Mouse (Mus musculus): ENCODE measurements around the gene Rptor.
A peak's percentile ranks its signal among the peaks of the same experiment; 100 is the strongest.

Rptor gene

DNA sequence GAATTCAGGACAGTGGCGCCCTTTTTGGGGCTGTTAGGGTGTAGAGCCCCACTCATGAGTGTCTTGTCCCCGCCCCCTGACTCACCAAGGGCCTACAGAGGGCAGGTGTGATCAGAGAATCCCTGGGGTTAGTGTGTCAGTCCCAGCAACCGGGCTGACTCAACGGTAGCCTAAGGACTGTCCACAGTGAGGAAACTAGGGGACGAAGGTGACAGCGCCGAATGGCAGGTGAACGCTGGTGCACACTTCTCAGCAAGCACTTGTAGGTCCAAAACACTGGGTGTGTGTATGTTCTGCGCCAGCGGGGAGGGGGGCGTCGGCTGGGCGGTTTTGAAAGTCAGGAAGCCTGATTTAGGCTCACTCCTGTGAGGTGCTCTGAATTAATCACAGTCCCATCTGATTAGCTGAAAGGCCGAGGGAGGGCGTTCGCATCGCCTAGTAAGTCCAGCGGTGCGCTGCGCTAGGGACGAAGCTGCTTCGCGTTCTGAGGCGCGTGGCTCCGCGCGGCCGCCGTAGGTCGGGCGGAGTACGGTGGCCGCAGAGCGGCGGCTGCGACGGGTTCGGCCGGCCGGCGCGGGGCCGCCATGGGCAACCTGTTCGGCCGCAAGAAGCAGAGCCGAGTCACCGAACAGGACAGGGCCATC, 310.7 kb downstream of the Rptor start, which contains the start of gene Chmp6:
Chmp6 (plus strand) TSS at position 151 of the 644 bp plus-strand sequence.
- H3K36me3 ChIP-seq (ENCODE audit: control insufficient read depth, insufficient read depth, low read length, poor library complexity, severe bottlenecking) = peaks cover 6% of the 10 kb centered on the region
- DNase-seq (ENCODE audit: low read depth, low spot score) = peak; percentile 87
- H3K27me3 ChIP-seq (ENCODE audit: control insufficient read depth, insufficient read depth, low read length, poor library complexity, severe bottlenecking) = no peaks in the 10 kb centered on the region

DNA sequence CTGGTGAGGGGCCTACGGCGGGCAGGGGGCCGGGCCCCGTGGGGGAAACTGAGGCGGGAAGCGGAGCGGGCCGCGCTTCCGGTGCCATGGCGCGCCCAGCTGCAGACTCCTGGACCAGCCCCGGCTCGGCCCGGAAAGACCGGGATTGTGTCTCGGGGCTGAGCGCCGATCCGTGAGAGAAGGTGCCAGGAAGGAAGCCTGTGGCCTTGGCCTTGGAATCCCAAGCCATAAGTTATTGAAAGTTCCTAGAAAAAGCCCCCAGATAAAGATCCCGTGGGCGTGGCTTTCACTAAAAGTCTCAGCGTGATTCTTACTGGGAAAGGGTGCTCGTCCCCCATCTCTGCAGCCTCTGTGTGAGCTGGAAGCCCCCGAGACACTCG, 311.2 kb downstream of the Rptor start:
- Histone ChIP-seq H3K27me3 (ENCODE audit: control insufficient read depth, insufficient read depth, low read length, poor library complexity, severe bottlenecking) (no peaks in the 10 kb centered on the region), H3K36me3 (ENCODE audit: control insufficient read depth, insufficient read depth, low read length, poor library complexity, severe bottlenecking) (peaks cover 9% of the 10 kb centered on the region)
- no peak for DNase-seq (ENCODE audit: low read depth, low spot score)

DNA sequence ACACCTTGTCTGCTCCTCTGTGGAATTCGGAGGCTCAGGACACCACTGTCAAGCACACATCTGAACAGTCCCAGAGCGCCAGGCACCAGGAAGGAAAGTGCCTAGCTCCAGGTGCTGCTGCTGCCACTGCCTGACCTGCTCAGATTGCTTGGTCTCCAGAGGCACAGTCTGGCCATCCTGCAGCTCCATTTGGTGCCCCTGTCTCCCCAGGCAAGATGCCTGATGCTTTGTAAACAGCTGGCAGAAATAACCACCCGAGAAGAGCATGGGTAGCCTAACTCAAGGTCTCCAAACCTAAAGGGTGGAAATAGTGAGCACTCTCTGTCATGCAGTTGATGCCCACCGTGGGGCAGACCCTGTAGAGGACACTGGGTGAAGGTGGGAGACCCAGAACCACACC, 311.7 kb downstream of the Rptor start:
- no peak for DNase-seq (ENCODE audit: low read depth, low spot score)
- Histone ChIP-seq H3K27me3 (ENCODE audit: control insufficient read depth, insufficient read depth, low read length, poor library complexity, severe bottlenecking) (no peaks in the 10 kb centered on the region), H3K36me3 (ENCODE audit: control insufficient read depth, insufficient read depth, low read length, poor library complexity, severe bottlenecking) (peaks cover 11% of the 10 kb centered on the region)

DNA sequence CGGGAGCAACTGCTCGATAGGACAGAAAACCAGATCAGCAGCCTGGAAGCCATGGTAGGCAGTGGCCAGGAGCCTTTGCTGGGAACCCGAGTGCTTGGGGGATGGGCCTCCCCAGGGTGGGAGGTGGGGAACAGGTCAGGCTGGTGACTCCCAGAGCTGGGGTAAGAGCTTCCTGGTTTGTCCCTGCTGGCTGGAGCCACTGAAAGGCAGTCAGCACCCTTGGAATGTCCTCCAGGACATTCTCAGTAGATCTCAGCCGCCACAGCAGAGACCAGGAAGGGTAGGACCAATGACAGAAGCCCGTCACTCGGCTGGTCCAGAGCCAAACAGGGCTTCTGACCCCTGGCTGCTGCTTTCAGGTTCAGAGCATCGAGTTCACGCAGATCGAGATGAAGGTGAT, 313.0 kb downstream of the Rptor start:
- H3K36me3 ChIP-seq (ENCODE audit: control insufficient read depth, insufficient read depth, low read length, poor library complexity, severe bottlenecking) = peaks cover 11% of the 10 kb centered on the region
- DNase-seq (ENCODE audit: low read depth, low spot score) = no peak
- no peaks in the 10 kb centered on the region for H3K27me3 ChIP-seq (ENCODE audit: control insufficient read depth, insufficient read depth, low read length, poor library complexity, severe bottlenecking)

DNA sequence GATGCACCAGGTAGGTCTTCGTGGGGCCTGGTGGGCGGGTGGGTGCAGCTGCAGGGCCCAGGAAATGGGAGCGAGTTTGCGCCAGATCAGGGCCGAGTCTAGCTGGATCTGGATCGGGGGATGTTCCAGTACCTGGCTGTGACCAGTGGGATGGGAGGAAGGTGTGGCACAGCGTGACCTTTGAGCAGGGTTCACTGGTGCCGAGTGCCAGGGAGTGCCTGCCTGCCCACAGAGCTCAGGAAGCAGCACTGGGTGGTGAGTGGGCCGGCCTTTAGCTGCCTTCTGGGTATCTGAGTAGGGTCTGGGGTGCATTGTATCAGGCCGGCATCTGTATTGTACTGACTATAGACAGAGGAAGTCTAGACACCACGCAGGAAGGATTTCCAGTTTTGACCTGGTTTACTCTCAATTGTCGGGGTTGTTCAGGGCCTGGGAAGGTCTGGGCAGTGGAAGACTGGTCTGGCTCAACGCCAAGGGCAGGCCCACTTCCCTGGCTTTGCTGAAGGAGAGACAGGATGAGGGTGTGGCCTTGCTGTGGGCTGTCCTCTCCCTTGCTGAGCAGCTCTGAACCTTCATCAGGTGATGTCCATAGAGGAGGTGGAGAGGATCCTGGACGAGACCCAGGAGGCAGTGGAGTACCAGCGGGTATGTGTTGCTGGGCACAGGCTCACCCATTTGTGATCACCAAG, 313.5 kb downstream of the Rptor start:
- no peaks in the 10 kb centered on the region for H3K27me3 ChIP-seq (ENCODE audit: control insufficient read depth, insufficient read depth, low read length, poor library complexity, severe bottlenecking)
- H3K36me3 ChIP-seq (ENCODE audit: control insufficient read depth, insufficient read depth, low read length, poor library complexity, severe bottlenecking) = peaks cover 11% of the 10 kb centered on the region
- no peak for DNase-seq (ENCODE audit: low read depth, low spot score)

DNA sequence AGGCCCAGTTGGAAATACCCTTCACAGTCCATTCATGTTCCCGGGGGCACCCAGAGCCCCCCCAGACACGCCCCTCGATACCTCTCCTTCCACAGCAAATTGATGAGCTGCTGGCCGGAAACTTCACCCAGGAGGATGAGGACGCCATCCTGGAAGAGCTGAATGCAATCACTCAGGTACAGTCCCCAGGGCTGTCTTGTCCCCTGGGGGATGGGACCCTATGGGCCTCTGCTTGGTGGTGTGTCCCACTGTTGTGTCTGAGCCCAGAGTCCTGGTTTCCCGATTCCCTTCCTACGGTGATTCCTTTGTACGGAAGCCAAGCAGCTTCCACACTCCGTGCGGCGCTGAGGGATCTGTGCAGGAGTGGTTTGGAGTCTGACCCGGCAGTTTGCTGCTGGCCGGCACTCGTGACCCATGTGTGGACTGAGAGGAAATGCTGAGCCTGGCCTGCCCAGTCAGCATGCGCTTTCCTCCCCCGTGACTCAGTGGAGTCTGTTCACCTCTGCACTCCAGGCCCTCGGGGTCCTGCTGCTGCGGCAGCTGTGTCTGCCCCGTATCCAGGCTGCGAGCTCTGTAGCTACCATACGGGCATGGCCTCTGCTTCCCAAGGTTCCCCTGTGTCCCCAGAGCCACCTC, 314.2 kb downstream of the Rptor start:
- Histone ChIP-seq H3K36me3 (ENCODE audit: control insufficient read depth, insufficient read depth, low read length, poor library complexity, severe bottlenecking) (peaks cover 11% of the 10 kb centered on the region), H3K27me3 (ENCODE audit: control insufficient read depth, insufficient read depth, low read length, poor library complexity, severe bottlenecking) (no peaks in the 10 kb centered on the region)
- DNase-seq (ENCODE audit: low read depth, low spot score) = no peak

DNA sequence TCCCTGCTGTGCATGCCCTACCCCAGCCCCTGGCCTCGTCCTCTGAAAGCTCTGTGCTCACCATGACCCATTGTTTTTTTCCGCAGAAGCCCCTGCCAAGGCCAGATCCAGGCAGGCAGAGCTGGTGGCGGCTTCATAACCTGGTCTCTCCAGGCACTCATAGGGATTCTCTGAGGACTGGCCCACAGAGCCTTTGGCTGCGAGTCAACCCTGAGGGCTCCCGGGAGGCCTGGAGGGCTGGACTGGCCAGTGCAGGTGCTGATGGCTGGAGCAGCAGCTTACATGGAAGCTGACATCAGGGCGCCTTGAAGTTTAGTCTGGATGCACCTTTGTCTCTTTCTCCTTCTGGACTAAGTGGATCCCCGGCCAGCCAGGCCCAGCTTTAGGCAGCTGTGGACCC, 315.8 kb downstream of the Rptor start:
- no peak for DNase-seq (ENCODE audit: low read depth, low spot score)
- Histone ChIP-seq H3K27me3 (ENCODE audit: control insufficient read depth, insufficient read depth, low read length, poor library complexity, severe bottlenecking) (no peaks in the 10 kb centered on the region), H3K36me3 (ENCODE audit: control insufficient read depth, insufficient read depth, low read length, poor library complexity, severe bottlenecking) (peaks cover 11% of the 10 kb centered on the region)

DNA sequence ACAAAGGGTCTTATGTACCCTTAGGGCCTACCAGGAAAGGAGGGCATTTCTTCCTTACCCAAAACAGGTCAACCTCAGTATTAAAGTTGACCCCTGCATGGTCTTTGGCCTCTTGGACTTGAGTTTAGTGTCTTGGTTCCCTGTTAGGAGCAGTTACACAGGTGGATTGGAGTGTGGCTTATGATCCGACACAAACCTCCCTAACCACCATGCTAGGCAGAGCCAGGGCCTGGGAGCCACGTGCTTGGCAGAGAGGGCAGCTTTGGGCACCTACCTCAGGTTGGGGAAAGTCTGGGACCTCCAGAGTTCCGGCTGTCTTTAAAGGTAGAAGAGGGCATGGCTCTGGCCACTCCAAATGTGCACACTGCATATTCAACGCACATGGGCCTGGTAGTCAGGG, 316.7 kb downstream of the Rptor start:
- Histone ChIP-seq H3K36me3 (ENCODE audit: control insufficient read depth, insufficient read depth, low read length, poor library complexity, severe bottlenecking) (peaks cover 11% of the 10 kb centered on the region), H3K27me3 (ENCODE audit: control insufficient read depth, insufficient read depth, low read length, poor library complexity, severe bottlenecking) (no peaks in the 10 kb centered on the region)
- no peak for DNase-seq (ENCODE audit: low read depth, low spot score)

DNA sequence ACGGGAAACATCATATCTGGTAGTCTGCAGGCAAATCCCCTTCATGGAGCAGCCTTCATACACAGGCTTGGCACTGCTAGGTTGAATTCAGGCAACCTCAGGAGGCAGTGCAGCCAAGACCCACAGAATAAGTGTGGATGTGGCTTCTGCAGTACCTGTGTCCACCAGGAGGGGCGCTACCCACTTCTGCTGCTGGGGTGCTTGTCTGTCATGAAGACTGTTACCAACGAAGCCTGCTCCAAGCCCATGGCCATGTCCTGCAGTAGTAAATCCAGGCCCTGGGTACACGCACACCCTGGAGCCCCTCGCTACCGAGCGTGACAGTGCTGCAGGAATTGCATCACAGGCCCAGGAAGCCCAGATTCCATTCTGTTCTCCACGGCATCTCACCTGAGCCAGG, 317.2 kb downstream of the Rptor start:
- peaks cover 11% of the 10 kb centered on the region for H3K36me3 ChIP-seq (ENCODE audit: control insufficient read depth, insufficient read depth, low read length, poor library complexity, severe bottlenecking)
- H3K27me3 ChIP-seq (ENCODE audit: control insufficient read depth, insufficient read depth, low read length, poor library complexity, severe bottlenecking) = no peaks in the 10 kb centered on the region
- peak; percentile 80 for DNase-seq (ENCODE audit: low read depth, low spot score)

DNA sequence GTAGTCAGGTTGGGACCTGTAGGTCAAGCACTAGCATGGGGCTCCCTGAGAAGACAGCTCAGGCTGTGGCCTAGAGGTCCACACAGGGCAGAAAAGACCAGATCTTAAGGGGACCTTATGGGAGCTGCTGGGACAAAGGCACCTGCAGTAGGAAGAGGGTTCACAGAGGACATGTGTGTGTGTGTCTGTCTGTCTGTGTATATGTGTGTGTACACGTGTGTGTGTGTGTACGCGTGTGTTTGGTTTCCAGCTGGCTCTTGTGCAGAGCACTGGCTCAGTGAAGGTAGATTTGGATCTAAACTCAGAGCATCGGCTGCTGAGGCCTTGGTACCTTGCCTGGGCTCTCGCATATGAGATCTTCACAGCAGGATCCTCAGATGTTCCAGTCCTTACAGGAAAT, 318.0 kb downstream of the Rptor start:
- Histone ChIP-seq H3K36me3 (ENCODE audit: control insufficient read depth, insufficient read depth, low read length, poor library complexity, severe bottlenecking) (peaks cover 11% of the 10 kb centered on the region), H3K27me3 (ENCODE audit: control insufficient read depth, insufficient read depth, low read length, poor library complexity, severe bottlenecking) (no peaks in the 10 kb centered on the region)
- DNase-seq (ENCODE audit: low read depth, low spot score) = no peak

DNA sequence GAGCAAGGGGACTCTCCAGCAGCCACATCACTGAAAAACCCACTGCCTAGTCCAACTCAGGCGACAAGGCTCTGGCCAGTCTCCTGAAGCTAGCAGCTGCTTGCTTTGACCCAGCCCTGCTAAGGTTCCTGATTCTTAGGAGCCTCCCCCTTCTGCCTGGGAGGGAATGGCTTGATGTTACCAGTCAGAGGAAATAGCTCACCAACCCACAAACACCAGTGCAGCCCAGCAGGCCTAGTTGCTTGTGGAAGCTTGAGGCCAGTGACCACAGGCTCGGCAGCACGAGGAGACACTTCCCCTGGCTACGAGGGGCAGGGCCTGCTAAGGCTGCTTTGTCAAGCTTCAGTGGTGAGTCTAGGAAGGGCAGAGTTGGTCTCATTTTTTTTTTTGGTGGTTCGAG, 322.5 kb downstream of the Rptor start:
- no peaks in the 10 kb centered on the region for H3K27me3 ChIP-seq (ENCODE audit: control insufficient read depth, insufficient read depth, low read length, poor library complexity, severe bottlenecking)
- DNase-seq (ENCODE audit: low read depth, low spot score) = no peak
- no peaks in the 10 kb centered on the region for H3K36me3 ChIP-seq (ENCODE audit: control insufficient read depth, insufficient read depth, low read length, poor library complexity, severe bottlenecking)

DNA sequence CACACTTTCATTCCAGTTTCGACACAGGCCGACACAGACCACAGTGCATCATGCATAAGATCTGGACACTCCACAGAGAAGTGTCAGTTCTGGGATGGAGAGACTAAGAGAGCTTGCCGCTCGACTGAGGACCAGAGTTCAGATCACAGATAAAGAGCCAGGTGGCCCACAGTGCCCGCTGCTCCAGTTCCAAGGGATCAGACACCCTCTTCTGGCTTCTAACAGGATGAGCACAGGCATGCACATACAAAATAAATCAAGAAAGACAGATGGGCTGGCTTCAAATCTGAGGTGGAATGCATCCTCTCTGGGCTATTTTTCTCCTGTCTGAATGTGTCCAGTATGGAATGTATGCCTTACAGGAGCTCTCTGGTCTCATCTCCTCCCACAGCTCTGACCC, 324.1 kb downstream of the Rptor start:
- DNase-seq (ENCODE audit: low read depth, low spot score) = no peak
- H3K27me3 ChIP-seq (ENCODE audit: control insufficient read depth, insufficient read depth, low read length, poor library complexity, severe bottlenecking) = no peaks in the 10 kb centered on the region
- no peaks in the 10 kb centered on the region for H3K36me3 ChIP-seq (ENCODE audit: control insufficient read depth, insufficient read depth, low read length, poor library complexity, severe bottlenecking)

DNA sequence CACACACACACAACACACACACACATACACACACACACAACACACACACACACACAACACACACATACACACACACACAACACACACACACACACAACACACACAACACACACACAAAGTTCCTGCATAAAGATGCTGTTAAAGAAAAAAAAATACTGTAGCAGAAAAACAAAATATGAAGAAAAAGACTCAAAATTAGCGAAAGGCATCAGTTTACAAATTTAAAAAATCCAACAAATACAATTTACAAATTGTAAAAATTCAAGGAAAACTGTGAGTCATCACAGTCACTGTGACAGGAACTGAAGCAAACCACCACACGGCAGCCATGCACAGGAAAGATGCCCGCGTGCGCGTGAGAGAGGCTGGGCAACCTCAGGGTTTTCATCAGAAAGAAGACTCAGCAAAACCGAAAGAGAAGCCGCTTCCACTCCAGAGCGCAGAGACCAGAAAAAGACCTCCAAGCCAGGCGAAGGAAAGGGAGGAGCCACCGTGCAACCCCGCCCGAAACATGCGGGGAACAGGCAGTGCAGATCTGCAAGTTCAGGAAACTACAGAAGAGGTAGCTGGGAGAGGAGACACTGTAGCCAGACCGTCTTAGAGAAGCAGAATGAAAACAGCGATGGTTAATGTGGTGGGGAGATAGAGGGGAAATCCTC, 325.4 kb downstream of the Rptor start:
- no peaks in the 10 kb centered on the region for H3K27me3 ChIP-seq (ENCODE audit: control insufficient read depth, insufficient read depth, low read length, poor library complexity, severe bottlenecking)
- H3K36me3 ChIP-seq (ENCODE audit: control insufficient read depth, insufficient read depth, low read length, poor library complexity, severe bottlenecking) = no peaks in the 10 kb centered on the region
- peak; percentile 69 for DNase-seq (ENCODE audit: low read depth, low spot score)

DNA sequence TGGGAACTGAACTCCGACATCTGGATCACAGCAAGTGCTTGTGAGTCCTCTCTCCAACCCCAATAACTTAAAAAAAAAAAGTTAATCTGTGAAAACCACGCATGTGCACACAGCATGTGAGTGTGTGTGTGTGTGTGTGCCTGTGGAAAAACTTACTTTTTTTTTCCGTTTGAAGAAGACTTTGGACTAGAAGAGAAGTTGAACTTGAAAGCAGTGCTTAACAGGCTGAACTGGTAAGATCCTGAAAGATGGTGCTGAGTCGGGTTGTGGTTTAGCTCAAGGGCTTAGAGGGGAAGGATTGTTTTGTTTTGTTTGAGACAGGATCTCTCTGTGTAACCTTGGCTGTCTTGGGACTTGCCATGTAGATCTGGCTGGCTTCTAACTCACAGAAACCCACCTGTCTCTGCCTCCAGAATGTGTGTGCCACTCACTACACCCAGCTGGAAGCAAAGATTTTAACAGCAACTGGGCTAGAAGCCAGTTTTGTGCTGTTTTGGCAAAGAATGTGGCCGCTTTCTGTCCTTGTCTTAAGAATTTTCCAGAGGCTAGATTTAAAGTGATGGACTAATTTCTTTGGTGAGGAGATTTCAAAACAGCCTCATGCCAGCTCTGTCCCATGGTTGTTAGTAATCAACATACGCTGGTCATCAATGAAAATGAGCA, 327.0 kb downstream of the Rptor start:
- no peaks in the 10 kb centered on the region for H3K27me3 ChIP-seq (ENCODE audit: control insufficient read depth, insufficient read depth, low read length, poor library complexity, severe bottlenecking)
- peak; percentile 23 for DNase-seq (ENCODE audit: low read depth, low spot score)
- no peaks in the 10 kb centered on the region for H3K36me3 ChIP-seq (ENCODE audit: control insufficient read depth, insufficient read depth, low read length, poor library complexity, severe bottlenecking)

DNA sequence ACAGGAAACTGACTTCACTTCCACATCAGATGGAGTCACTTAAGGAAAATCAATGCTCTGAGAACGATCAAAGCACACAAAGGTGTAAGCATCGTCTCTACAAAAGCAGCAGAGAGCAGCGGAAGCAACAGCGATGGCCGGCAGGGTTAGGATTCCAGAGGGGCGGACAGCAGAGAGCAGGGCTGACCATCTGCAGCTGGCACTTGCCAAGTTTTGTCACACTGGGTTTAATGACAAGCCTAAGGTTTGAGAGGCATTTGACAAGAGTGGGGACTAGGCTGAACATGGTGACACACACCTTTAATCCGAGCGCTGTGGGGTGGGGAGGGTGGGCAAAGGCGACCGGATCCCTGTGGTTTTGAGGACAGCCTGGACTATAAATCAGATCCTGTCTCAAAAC, 329.1 kb downstream of the Rptor start:
- no peaks in the 10 kb centered on the region for H3K27me3 ChIP-seq (ENCODE audit: control insufficient read depth, insufficient read depth, low read length, poor library complexity, severe bottlenecking)
- no peak for DNase-seq (ENCODE audit: low read depth, low spot score)
- H3K36me3 ChIP-seq (ENCODE audit: control insufficient read depth, insufficient read depth, low read length, poor library complexity, severe bottlenecking) = no peaks in the 10 kb centered on the region

All from splenic B cell, adult 2 months (primary cell).